Mouse (Mus musculus): Measurements from ENCODE around the gene Cdh4. TPM values are rescaled to one million over a fixed set of nuclear protein-coding genes. Genes with fewer than 3 reads are reported as not detected.

Gene Cdh4
- total RNA-seq, 1 experiment, result 1.9 TPM

DNA sequence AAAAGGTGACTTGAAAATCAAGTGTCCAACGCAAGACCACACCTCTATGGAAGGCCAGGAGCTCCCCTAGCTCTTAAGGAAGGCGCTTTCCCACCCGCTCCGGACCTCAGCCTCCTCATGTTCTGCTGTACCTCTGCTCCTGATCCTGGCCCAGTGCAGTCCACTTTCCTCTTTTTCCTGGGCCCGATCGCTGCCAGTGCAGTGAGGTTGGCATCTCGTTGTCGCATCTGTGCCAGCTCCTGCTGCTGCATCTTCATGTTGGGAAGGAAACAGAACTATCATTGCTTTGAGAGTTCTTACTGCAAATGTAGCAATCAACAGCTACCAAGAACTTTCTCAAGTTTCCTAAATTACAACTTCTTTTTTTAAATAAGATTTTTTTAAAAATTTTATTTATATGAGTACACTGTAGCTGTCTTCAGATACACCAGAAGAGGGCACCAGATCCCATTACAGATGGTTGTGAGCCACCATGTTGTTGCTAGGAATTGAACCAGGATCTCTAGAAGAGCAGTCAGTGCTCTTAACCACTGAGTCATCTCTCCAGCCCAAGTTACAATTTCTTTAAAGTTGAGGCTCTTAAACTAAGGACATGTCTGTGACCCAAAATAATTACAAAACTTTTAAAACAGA lies 478.9 kb downstream of the Cdh4 start:
- Histone ChIP-seq H3K27ac (ENCODE audit: insufficient read depth, low read depth, low read length, poor library complexity, severe bottlenecking) (no peak overlapping the region), H3K9ac (ENCODE audit: insufficient read depth, low read depth, low read length, poor library complexity, severe bottlenecking) (no peak overlapping the region), H3K4me3 (ENCODE audit: insufficient read depth in 1 of 2, low read depth in 1 of 2, low read length in 2 of 2, poor library complexity in 1 of 2, severe bottlenecking in 1 of 2) (no peak overlapping the region), H3K36me3 (ENCODE audit: control insufficient read depth, insufficient read depth, low read length, poor library complexity, severe bottlenecking) (peaks cover 33% of the 10 kb centered on the region), H3K9me3 (ENCODE audit: control insufficient read depth, insufficient read depth, low read depth, low read length) (no peaks in the 10 kb centered on the region), H3K4me1 (ENCODE audit: control insufficient read depth in 2 of 2, insufficient read depth in 2 of 2, low read length in 2 of 2, poor library complexity in 1 of 2) (no peaks in the 10 kb centered on the region)
- no peak for DNase-seq (ENCODE audit: low read depth, low spot score)
- in situ Hi-C loops (cut with MboI; ENCODE audit: low sequenced_read_pairs in 2 of 2, unreplicated experiment in 2 of 2), result no loop called here
- TF ChIP-seq ZC3H11A (IDR thresholded peaks at IDR 0.05; ENCODE audit: borderline replicate concordance, low read depth, low read length), result no peak
- TF ChIP-seq ZNF384 (IDR thresholded peaks at IDR 0.05; ENCODE audit: low read depth, low read length), result no peak
- TF ChIP-seq MAFK (IDR thresholded peaks at IDR 0.05; ENCODE audit: insufficient read depth, low read depth, low read length), result no peak
- no peak for TF ChIP-seq CHD2 (IDR thresholded peaks at IDR 0.05; ENCODE audit: low read depth, low read length)
- no peak for TF ChIP-seq HCFC1 (IDR thresholded peaks at IDR 0.05; ENCODE audit: borderline replicate concordance, insufficient read depth, low read length)

GRCm38 (mm10) chr2:179924038-179924437 lies 481.8 kb downstream of the Cdh4 start:
- Histone ChIP-seq H3K4me3 (ENCODE audit: insufficient read depth in 1 of 2, low read depth in 1 of 2, low read length in 2 of 2, poor library complexity in 1 of 2, severe bottlenecking in 1 of 2) (no peak overlapping the region), H3K9me3 (ENCODE audit: control insufficient read depth, insufficient read depth, low read depth, low read length) (no peaks in the 10 kb centered on the region), H3K27ac (ENCODE audit: insufficient read depth, low read depth, low read length, poor library complexity, severe bottlenecking) (no peak overlapping the region), H3K36me3 (ENCODE audit: control insufficient read depth, insufficient read depth, low read length, poor library complexity, severe bottlenecking) (peaks cover 33% of the 10 kb centered on the region), H3K9ac (ENCODE audit: insufficient read depth, low read depth, low read length, poor library complexity, severe bottlenecking) (no peak overlapping the region), H3K4me1 (ENCODE audit: control insufficient read depth in 2 of 2, insufficient read depth in 2 of 2, low read length in 2 of 2, poor library complexity in 1 of 2) (no peaks in the 10 kb centered on the region)
- DNase-seq (ENCODE audit: low read depth, low spot score), result no peak
- no peak for TF ChIP-seq HCFC1 (IDR thresholded peaks at IDR 0.05; ENCODE audit: borderline replicate concordance, insufficient read depth, low read length)
- TF ChIP-seq MAFK (IDR thresholded peaks at IDR 0.05; ENCODE audit: insufficient read depth, low read depth, low read length), result no peak
- no peak for TF ChIP-seq ZC3H11A (IDR thresholded peaks at IDR 0.05; ENCODE audit: borderline replicate concordance, low read depth, low read length)
- TF ChIP-seq CHD2 (IDR thresholded peaks at IDR 0.05; ENCODE audit: low read depth, low read length), result no peak
- no peak for TF ChIP-seq ZNF384 (IDR thresholded peaks at IDR 0.05; ENCODE audit: low read depth, low read length)
- in situ Hi-C loops (cut with MboI; ENCODE audit: low sequenced_read_pairs in 2 of 2, unreplicated experiment in 2 of 2), result no loop called here

DNA sequence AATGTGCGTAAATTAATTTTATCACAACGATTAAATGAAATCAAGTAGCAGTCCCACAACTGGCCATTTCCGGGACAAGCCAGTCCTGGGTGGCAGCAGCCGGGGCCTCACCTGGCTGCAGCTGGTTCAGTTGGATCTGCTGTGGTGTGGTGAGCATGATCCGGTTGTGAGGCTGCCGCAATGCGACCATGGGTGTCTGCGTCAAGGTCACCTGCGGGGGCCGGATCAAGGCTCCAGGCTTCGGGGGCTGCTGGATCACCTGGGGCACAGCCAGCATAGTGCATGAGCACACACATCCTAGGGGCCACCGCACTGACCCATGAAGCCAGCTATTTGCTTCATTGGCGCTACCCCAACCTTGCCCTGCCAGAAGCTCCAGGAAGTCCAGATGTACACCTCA lies 486.9 kb downstream of the Cdh4 start:
- Histone ChIP-seq H3K9me3 (ENCODE audit: control insufficient read depth, insufficient read depth, low read depth, low read length) (no peaks in the 10 kb centered on the region), H3K9ac (ENCODE audit: insufficient read depth, low read depth, low read length, poor library complexity, severe bottlenecking) (no peak overlapping the region; the same call in 1 of the 2 replicates), H3K27ac (ENCODE audit: insufficient read depth, low read depth, low read length, poor library complexity, severe bottlenecking) (peak overlapping the region; percentile 27; the same call in 1 of the 2 replicates), H3K4me1 (ENCODE audit: control insufficient read depth in 2 of 2, insufficient read depth in 2 of 2, low read length in 2 of 2, poor library complexity in 1 of 2) (peaks cover 0 to 3% of the 10 kb centered on the region in 2 experiments; a peak in 2 of 4 replicates), H3K4me3 (ENCODE audit: insufficient read depth in 1 of 2, low read depth in 1 of 2, low read length in 2 of 2, poor library complexity in 1 of 2, severe bottlenecking in 1 of 2) (no peak overlapping the region), H3K36me3 (ENCODE audit: control insufficient read depth, insufficient read depth, low read length, poor library complexity, severe bottlenecking) (peaks cover 48% of the 10 kb centered on the region)
- in situ Hi-C loops (cut with MboI; ENCODE audit: low sequenced_read_pairs in 2 of 2, unreplicated experiment in 2 of 2), result no loop called here
- DNase-seq (ENCODE audit: low read depth, low spot score), result no peak
- TF ChIP-seq CHD2 (IDR thresholded peaks at IDR 0.05; ENCODE audit: low read depth, low read length) (no peak), HCFC1 (IDR thresholded peaks at IDR 0.05; ENCODE audit: borderline replicate concordance, insufficient read depth, low read length) (no peak), ZNF384 (IDR thresholded peaks at IDR 0.05; ENCODE audit: low read depth, low read length) (no peak), ZC3H11A (IDR thresholded peaks at IDR 0.05; ENCODE audit: borderline replicate concordance, low read depth, low read length) (no peak), MAFK (IDR thresholded peaks at IDR 0.05; ENCODE audit: insufficient read depth, low read depth, low read length) (no peak)

DNA sequence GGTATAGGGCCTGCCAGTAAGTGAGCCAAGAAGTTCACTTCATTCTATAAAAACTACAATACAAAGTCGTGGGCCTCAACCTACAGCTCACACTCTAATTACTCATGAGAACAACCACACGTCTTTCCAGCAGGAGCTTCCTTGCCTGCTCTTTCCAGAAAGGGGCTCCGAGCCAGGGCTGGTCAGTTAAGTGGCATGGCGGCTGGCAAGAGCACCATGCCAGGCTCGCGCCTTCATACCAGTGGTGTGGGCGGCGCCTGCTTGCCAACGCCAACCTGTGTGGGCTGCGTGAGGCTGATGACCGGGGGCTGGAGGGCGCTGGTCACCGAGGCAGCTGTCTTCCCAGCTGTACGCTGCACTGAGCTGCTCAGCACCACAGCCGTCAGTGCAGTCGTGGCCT lies 489.5 kb downstream of the Cdh4 start:
- in situ Hi-C loops (cut with MboI; ENCODE audit: low sequenced_read_pairs in 2 of 2, unreplicated experiment in 2 of 2), result no loop called here

More for the DNA sequence above, 489.5 kb downstream of the Cdh4 start:
- Histone ChIP-seq H3K27ac (ENCODE audit: insufficient read depth, low read depth, low read length, poor library complexity, severe bottlenecking) (no peak overlapping the region), H3K4me3 (ENCODE audit: insufficient read depth in 1 of 2, low read depth in 1 of 2, low read length in 2 of 2, poor library complexity in 1 of 2, severe bottlenecking in 1 of 2) (no peak overlapping the region), H3K9me3 (ENCODE audit: control insufficient read depth, insufficient read depth, low read depth, low read length) (no peaks in the 10 kb centered on the region), H3K36me3 (ENCODE audit: control insufficient read depth, insufficient read depth, low read length, poor library complexity, severe bottlenecking) (peaks cover 46% of the 10 kb centered on the region), H3K4me1 (ENCODE audit: control insufficient read depth in 2 of 2, insufficient read depth in 2 of 2, low read length in 2 of 2, poor library complexity in 1 of 2) (peaks cover 0 to 3% of the 10 kb centered on the region in 2 experiments; a peak in 2 of 4 replicates), H3K9ac (ENCODE audit: insufficient read depth, low read depth, low read length, poor library complexity, severe bottlenecking) (no peak overlapping the region)
- DNase-seq (ENCODE audit: low read depth, low spot score), result no peak
- TF ChIP-seq MAFK (IDR thresholded peaks at IDR 0.05; ENCODE audit: insufficient read depth, low read depth, low read length) (no peak), ZC3H11A (IDR thresholded peaks at IDR 0.05; ENCODE audit: borderline replicate concordance, low read depth, low read length) (no peak), HCFC1 (IDR thresholded peaks at IDR 0.05; ENCODE audit: borderline replicate concordance, insufficient read depth, low read length) (no peak), CHD2 (IDR thresholded peaks at IDR 0.05; ENCODE audit: low read depth, low read length) (no peak), ZNF384 (IDR thresholded peaks at IDR 0.05; ENCODE audit: low read depth, low read length) (no peak)
